Mouse (Mus musculus): ENCODE results near the gene Pnma1. TPM values are rescaled to one million over a fixed set of nuclear protein-coding genes. Genes with fewer than 3 reads are reported as not detected.
"Not testable (repeated sequence)": the region's sequence is repeated elsewhere in the genome, so short reads cannot be mapped to it uniquely, and the experiment has no call there.

The Pnma1 gene
- polyA plus RNA-seq, 1 experiment from 2014 or later = 0.14 TPM

DNA sequence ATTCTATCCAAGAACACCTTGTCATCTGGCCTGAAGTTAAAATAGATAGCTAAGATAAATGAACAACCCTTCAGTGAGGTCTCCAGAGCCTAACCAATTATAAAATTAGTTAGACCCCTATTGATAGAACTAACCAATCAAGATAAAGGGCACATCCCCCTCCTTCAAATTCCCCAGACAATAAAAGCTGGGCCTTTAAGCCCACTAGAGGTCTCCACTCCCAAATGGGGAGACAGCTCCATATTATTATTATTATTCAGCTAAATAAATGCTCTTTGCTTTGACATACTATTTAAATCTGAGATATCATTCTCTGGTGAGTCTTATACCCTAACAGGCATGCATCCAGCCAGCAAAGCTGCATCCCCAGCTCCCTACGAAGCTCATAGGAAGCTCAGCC, 38.4 kb downstream of the Pnma1 start:
- Histone ChIP-seq H3K27ac (ENCODE audit: low read length) (no peak overlapping the region), H3K36me3 (ENCODE audit: control insufficient read depth, insufficient read depth) (no peaks in the 10 kb centered on the region), H3K9me3 (replicated peaks; ENCODE audit: control insufficient read depth, low read length) (no peaks in the 10 kb centered on the region), H3K4me1 (ENCODE audit: control insufficient read depth, low read depth, low read length) (no peaks in the 10 kb centered on the region; the same call in 1 of the 2 replicates), H3K9ac (ENCODE audit: low read depth, low read length) (no peak overlapping the region), H3K4me2 (ENCODE audit: low read depth, low read length) (no peak overlapping the region), H3K4me3 (ENCODE audit: low read depth, low read length) (no peak overlapping the region), H3K27me3 (ENCODE audit: control insufficient read depth, insufficient read depth, low read depth, low read length) (no peaks in the 10 kb centered on the region)
- ATAC-seq (ENCODE audit: low read depth) = no peak
- 60% methylated on average over 1 of the region's 1 CpGs for WGBS (ENCODE audit: insufficient replicate concordance)

- Histone ChIP-seq H3K27me3 (ENCODE audit: control insufficient read depth, insufficient read depth, low read depth, low read length) (no peaks in the 10 kb centered on the region), H3K4me1 (ENCODE audit: control insufficient read depth, low read depth, low read length) (no peaks in the 10 kb centered on the region), H3K4me3 (ENCODE audit: low read depth, low read length) (no peak overlapping the region), H3K4me2 (ENCODE audit: low read depth, low read length) (no peak overlapping the region), H3K9ac (ENCODE audit: low read depth, low read length) (no peak overlapping the region), H3K36me3 (ENCODE audit: control insufficient read depth, insufficient read depth) (no peaks in the 10 kb centered on the region), H3K9me3 (replicated peaks; ENCODE audit: control insufficient read depth, low read length) (no peaks in the 10 kb centered on the region), H3K27ac (ENCODE audit: low read length) (no peak overlapping the region)
- WGBS (ENCODE audit: insufficient replicate concordance) = 41% methylated on average over 1 of the region's 1 CpGs
- no peak for ATAC-seq (ENCODE audit: low read depth)
Measured at GRCm38 (mm10) chr12:84107692-84108091, 40.6 kb downstream of the Pnma1 start.

DNA sequence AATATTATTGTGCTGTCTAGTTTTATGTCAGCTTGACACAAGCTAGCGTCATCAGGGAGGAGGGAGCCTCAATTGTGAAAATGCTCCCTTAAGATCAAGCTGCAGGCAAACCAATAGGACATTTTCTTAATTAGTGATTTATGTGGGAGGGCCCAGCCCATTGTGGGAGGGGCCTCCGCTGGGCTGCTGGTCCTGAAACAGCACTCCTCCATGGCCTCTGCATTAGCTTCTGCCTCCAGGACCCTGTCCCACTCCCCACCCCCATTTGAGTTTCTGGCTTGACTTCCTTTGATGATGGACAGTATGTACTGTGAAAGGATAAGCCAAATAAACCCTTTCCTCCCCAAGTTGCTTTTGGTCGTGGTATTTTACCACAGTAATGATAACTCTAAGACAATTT, 41.3 kb downstream of the Pnma1 start:
- Histone ChIP-seq H3K4me2 (ENCODE audit: low read depth, low read length) (no peak overlapping the region), H3K9ac (ENCODE audit: low read depth, low read length) (no peak overlapping the region), H3K27me3 (ENCODE audit: control insufficient read depth, insufficient read depth, low read depth, low read length) (no peaks in the 10 kb centered on the region), H3K9me3 (replicated peaks; ENCODE audit: control insufficient read depth, low read length) (no peaks in the 10 kb centered on the region), H3K4me3 (ENCODE audit: low read depth, low read length) (no peak overlapping the region), H3K36me3 (ENCODE audit: control insufficient read depth, insufficient read depth) (no peaks in the 10 kb centered on the region), H3K4me1 (ENCODE audit: control insufficient read depth, low read depth, low read length) (no peaks in the 10 kb centered on the region), H3K27ac (ENCODE audit: low read length) (no peak overlapping the region)
- ATAC-seq (ENCODE audit: low read depth) = no peak
- 76% methylated on average over 3 of the region's 3 CpGs for WGBS (ENCODE audit: insufficient replicate concordance)

DNA sequence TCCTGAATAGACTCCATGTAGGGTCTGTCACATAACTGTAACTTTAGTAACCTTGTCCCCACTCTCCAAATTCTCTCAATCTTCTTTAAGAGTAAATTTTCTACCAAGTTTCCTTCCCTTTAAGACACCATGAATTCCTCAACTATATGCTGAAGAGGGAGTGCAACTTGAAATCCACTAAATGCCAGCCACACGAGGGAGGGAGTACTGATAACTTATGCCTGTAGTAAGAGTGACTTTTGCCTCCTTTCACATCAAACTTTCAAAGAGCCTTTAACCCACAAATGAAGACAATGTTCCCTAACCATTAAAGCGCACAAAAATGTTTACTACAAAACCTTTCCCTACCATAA, 46.8 kb downstream of the Pnma1 start:
- no peaks in the 10 kb centered on the region for H3K9me3 ChIP-seq (replicated peaks; ENCODE audit: control insufficient read depth, low read length)
- 49% methylated on average over 2 of the region's 2 CpGs for WGBS (ENCODE audit: insufficient replicate concordance)
- H3K9ac ChIP-seq (ENCODE audit: low read depth, low read length) = no peak overlapping the region
- H3K4me2 ChIP-seq (ENCODE audit: low read depth, low read length) = peak overlapping the region; percentile 77
- peak overlapping the region; percentile 61 for H3K4me3 ChIP-seq (ENCODE audit: low read depth, low read length)
- H3K27ac ChIP-seq (ENCODE audit: low read length) = no peak overlapping the region
- ATAC-seq (ENCODE audit: low read depth) = no peak
- H3K36me3 ChIP-seq (ENCODE audit: control insufficient read depth, insufficient read depth) = no peaks in the 10 kb centered on the region
- no peaks in the 10 kb centered on the region for H3K27me3 ChIP-seq (ENCODE audit: control insufficient read depth, insufficient read depth, low read depth, low read length)
- H3K4me1 ChIP-seq (ENCODE audit: control insufficient read depth, low read depth, low read length) = peaks cover 3% of the 10 kb centered on the region; the same call in 1 of the 2 replicates

- H3K4me1 ChIP-seq (ENCODE audit: control insufficient read depth, low read depth, low read length); H3K27ac ChIP-seq (ENCODE audit: low read length); H3K27me3 ChIP-seq (ENCODE audit: control insufficient read depth, insufficient read depth, low read depth, low read length); H3K9me3 ChIP-seq (replicated peaks; ENCODE audit: control insufficient read depth, low read length); H3K36me3 ChIP-seq (ENCODE audit: control insufficient read depth, insufficient read depth): not testable (repeated sequence)
- peak within 1 kb of the TSS; percentile 56 for H3K9ac ChIP-seq (ENCODE audit: low read depth, low read length)
- peak; percentile 62; the same call in 1 of the 2 replicates for ATAC-seq (ENCODE audit: low read depth)
- H3K4me3 ChIP-seq (ENCODE audit: low read depth, low read length) = peak within 1 kb of the TSS; percentile 61
- under 1% methylated on average over 60 of the region's 80 CpGs for WGBS (ENCODE audit: insufficient replicate concordance)
- H3K4me2 ChIP-seq (ENCODE audit: low read depth, low read length) = peak within 1 kb of the TSS; percentile 77
Measured at GRCm38 (mm10) chr12:84100604-84101492, 47.4 kb downstream of the Pnma1 start, which contains the start of gene Acot6. Gene Acot6, plus strand, starts transcription at chr12:84100654.

DNA sequence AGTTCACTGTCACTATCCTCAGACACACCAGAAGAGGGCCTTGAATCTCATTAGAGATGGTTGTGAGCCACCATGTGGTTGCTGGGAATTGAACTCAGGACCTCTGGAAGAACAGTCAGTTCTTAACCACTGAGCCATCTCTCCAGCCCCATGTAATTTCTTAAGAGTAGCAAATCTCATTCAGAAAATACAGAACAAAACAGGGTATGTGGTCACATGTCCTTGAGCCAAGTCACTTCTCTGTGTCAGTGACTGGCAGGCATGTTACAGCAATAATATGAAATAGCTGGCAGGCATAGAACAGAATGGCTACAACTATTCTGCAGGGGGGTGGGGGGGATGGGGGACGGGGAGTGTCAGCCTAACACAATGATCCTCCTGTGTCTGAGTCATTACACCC, 48.2 kb downstream of the Pnma1 start:
- no peaks in the 10 kb centered on the region for H3K27me3 ChIP-seq (ENCODE audit: control insufficient read depth, insufficient read depth, low read depth, low read length)
- WGBS (ENCODE audit: insufficient replicate concordance) = 21% methylated on average over 1 of the region's 1 CpGs
- no peak for ATAC-seq (ENCODE audit: low read depth)
- H3K4me3 ChIP-seq (ENCODE audit: low read depth, low read length) = no peak overlapping the region
- peak overlapping the region; percentile 77; the same call in 1 of the 2 replicates for H3K4me2 ChIP-seq (ENCODE audit: low read depth, low read length)
- no peak overlapping the region for H3K9ac ChIP-seq (ENCODE audit: low read depth, low read length)
- H3K36me3 ChIP-seq (ENCODE audit: control insufficient read depth, insufficient read depth) = no peaks in the 10 kb centered on the region
- no peaks in the 10 kb centered on the region for H3K9me3 ChIP-seq (replicated peaks; ENCODE audit: control insufficient read depth, low read length)
- peaks cover 3% of the 10 kb centered on the region; the same call in 1 of the 2 replicates for H3K4me1 ChIP-seq (ENCODE audit: control insufficient read depth, low read depth, low read length)
- H3K27ac ChIP-seq (ENCODE audit: low read length) = no peak overlapping the region

DNA sequence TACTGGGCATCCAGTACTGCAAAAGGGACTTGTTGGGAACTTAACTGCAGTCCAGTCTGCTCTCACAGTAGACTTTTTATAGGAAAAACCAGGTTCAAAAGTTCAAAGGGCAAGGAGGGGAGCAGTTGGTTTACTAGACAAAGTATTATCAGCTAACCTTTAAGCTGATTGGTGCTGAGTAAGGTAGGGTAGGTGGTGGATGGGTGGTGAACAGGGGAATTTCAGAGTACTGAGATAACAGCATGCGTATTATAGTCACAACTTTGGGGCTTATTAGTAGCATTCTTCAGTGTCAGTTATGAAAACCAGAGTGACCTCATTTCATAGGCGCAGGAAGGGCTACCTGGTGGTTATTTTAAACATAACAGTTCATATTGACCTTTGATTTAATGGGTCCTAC, 48.7 kb downstream of the Pnma1 start:
- Histone ChIP-seq H3K27ac (ENCODE audit: low read length) (no peak overlapping the region), H3K4me2 (ENCODE audit: low read depth, low read length) (no peak overlapping the region), H3K9me3 (replicated peaks; ENCODE audit: control insufficient read depth, low read length) (no peaks in the 10 kb centered on the region), H3K36me3 (ENCODE audit: control insufficient read depth, insufficient read depth) (no peaks in the 10 kb centered on the region), H3K4me3 (ENCODE audit: low read depth, low read length) (no peak overlapping the region), H3K27me3 (ENCODE audit: control insufficient read depth, insufficient read depth, low read depth, low read length) (no peaks in the 10 kb centered on the region), H3K4me1 (ENCODE audit: control insufficient read depth, low read depth, low read length) (peaks cover 3% of the 10 kb centered on the region; the same call in 1 of the 2 replicates), H3K9ac (ENCODE audit: low read depth, low read length) (no peak overlapping the region)
- 60% methylated on average over 2 of the region's 2 CpGs for WGBS (ENCODE audit: insufficient replicate concordance)
- ATAC-seq (ENCODE audit: low read depth) = no peak

Other genes with a start within 250 kb of the Pnma1 start
- gene Numb, start 226.6 kb downstream of the Pnma1 start, polyA plus RNA-seq (2015; fragmentation: Nextera tagmentation; extraction: Ambion mirVana) = 16.8 and 17.4 TPM in 2 replicates
- 4.4 and 4.6 TPM in 2 replicates for gene Riox1, start 197.9 kb downstream of the Pnma1 start, polyA plus RNA-seq (2015; fragmentation: Nextera tagmentation; extraction: Ambion mirVana)
- gene Heatr4, start 163.6 kb downstream of the Pnma1 start, polyA plus RNA-seq (2015; fragmentation: Nextera tagmentation; extraction: Ambion mirVana) = not detected in 2 replicates
- 11.2 and 12.3 TPM in 2 replicates for gene Acot2, start 160.6 kb downstream of the Pnma1 start, polyA plus RNA-seq (2015; fragmentation: Nextera tagmentation; extraction: Ambion mirVana)
- 30.2 and 36.4 TPM in 2 replicates for gene Acot1, start 139.0 kb downstream of the Pnma1 start, polyA plus RNA-seq (2015; fragmentation: Nextera tagmentation; extraction: Ambion mirVana)
- gene Acot4, start 110.1 kb downstream of the Pnma1 start, polyA plus RNA-seq (2015; fragmentation: Nextera tagmentation; extraction: Ambion mirVana) = 8.4 and 10.0 TPM in 2 replicates
- gene Gm49366, start 109.6 kb downstream of the Pnma1 start, polyA plus RNA-seq (2015; fragmentation: Nextera tagmentation; extraction: Ambion mirVana) = not detected in 2 replicates
- 6.3 and 6.7 TPM in 2 replicates for gene Acot3, start 96.3 kb downstream of the Pnma1 start, polyA plus RNA-seq (2015; fragmentation: Nextera tagmentation; extraction: Ambion mirVana)
- not detected in 2 replicates for gene Acot5, start 79.2 kb downstream of the Pnma1 start, polyA plus RNA-seq (2015; fragmentation: Nextera tagmentation; extraction: Ambion mirVana)
- gene Acot6, start 47.8 kb downstream of the Pnma1 start, polyA plus RNA-seq (2015; fragmentation: Nextera tagmentation; extraction: Ambion mirVana) = 0.33 and 0.41 TPM in 2 replicates
- 0.33 and 0.42 TPM in 2 replicates for gene Dnal1, start 34.1 kb downstream of the Pnma1 start, polyA plus RNA-seq (2015; fragmentation: Nextera tagmentation; extraction: Ambion mirVana)
- gene Elmsan1, start 70.4 kb upstream of the Pnma1 start, polyA plus RNA-seq (2015; fragmentation: Nextera tagmentation; extraction: Ambion mirVana) = 6.9 and 7.8 TPM in 2 replicates
- 22.8 and 25.2 TPM in 2 replicates for gene Ptgr2, start 136.7 kb upstream of the Pnma1 start, polyA plus RNA-seq (2015; fragmentation: Nextera tagmentation; extraction: Ambion mirVana)
- 32.3 and 36.2 TPM in 2 replicates for gene Zfp410, start 168.4 kb upstream of the Pnma1 start, polyA plus RNA-seq (2015; fragmentation: Nextera tagmentation; extraction: Ambion mirVana)
- gene Coq6, start 213.2 kb upstream of the Pnma1 start, polyA plus RNA-seq (2015; fragmentation: Nextera tagmentation; extraction: Ambion mirVana) = 22.3 and 23.6 TPM in 2 replicates
- gene Fam161b, start 213.3 kb upstream of the Pnma1 start, polyA plus RNA-seq (2015; fragmentation: Nextera tagmentation; extraction: Ambion mirVana) = 1.0 and 1.3 TPM in 2 replicates